Mouse (Mus musculus) testis, postnatal 10 days (tissue): ENCODE measurements at regions not wholly inside any gene's neighbourhood (a gene's known extent, or its start where the extent isn't known, plus 50 kb on each side); places are given as distances from the start of the nearest gene placed in this dataset.

Source experiments
- DNase-seq: peaks from one replicate; pipeline ENCODE4 v3.0.0; 2021; ENCODE audit warnings: low spot score

DNA sequence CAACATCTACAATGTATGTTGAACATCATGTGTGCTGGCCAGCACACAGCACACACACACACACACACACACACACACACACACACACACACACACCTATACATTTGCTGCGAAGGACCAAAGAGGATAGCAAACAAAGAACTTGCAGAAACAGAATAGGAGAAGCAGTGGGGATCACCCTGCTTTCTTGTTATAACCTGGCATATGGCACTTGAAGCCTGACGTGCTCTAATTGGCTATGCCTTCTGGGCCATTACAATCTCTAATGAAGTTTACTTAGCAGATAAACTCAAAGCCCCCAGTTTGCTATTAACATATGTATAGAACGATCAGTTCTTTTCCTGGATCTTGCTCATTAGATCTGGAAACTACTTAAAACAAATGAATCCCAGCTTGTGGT lies 407.2 kb downstream of the Ipmk start:
- DNase-seq = no peak

DNA sequence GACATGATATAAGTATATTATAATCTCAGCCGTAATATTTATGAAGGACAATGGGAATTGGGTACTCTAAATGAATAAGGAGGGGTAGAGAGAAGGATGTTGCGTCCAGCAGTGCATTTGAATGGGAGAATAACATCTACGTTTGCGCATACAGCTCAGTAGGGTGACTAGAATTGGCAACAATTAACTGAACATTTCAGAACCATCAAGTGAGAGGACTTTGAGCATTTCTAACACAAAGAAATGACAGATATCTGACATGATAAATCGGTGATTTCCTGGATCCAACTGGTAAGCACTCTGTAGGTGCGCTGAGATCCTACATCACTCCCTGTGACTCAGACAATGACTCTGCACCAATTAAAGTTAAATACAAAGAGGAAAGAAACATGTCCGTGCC lies 431.3 kb downstream of the Ipmk start:
- no peak for DNase-seq

DNA sequence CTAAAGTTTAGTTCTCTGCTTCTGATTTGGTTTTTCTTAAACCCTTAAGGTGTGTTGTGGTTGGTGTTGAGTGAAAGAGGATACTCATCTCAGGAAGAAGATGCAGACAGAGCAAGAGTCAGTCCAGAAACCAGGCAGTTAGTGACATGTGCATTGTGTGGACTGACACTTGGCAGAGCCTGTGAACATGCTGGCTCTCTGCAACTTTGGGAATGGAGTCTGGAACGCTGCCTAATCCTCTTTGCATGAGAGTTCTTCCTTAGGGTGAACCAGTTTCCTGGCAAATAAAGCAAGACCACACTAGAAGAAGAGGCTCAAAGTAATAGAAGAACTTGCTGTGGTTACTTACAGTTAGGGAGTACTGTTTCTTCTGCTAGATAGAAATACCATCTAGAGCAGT lies 441.7 kb downstream of the Ipmk start:
- DNase-seq = no peak

DNA sequence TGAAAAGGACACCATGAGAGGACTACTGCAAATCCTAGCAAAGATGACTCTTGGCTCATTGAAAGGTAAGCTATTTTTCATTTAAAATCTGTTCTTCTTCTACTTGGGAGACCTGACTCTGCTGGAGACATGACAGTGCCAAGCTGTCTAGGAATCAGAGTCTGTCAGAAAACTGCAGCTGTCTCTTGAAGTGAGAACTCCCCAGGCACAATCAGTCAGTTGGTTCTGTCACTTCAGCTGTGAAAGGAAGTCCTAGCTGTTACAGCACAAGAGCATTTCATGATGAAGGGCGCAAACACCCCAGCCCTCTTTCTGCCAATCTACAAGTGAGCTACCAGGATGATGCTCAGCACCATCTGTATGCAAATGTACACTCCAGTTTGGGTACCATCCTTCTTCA lies 442.4 kb downstream of the Ipmk start:
- DNase-seq = no peak

DNA sequence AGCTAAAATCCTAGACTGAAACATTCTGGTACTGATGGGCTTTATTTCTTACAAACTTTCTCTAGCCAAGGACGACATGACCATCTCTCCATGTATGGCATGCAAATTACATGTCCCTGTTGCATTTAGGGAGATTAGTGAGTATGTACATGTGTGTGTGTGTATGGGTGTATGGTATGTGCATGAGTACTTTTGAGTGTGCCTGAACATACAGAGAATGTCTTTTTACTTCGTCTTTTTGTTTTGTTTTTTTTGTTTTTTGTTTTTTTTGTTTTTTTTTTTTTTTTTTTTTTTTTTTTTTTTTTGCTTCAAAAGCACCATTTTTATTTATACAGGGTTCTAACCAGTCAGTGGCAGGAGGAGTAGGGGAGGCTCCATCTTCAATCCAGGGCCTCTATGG lies 451.1 kb downstream of the Ipmk start:
- DNase-seq = no peak

DNA sequence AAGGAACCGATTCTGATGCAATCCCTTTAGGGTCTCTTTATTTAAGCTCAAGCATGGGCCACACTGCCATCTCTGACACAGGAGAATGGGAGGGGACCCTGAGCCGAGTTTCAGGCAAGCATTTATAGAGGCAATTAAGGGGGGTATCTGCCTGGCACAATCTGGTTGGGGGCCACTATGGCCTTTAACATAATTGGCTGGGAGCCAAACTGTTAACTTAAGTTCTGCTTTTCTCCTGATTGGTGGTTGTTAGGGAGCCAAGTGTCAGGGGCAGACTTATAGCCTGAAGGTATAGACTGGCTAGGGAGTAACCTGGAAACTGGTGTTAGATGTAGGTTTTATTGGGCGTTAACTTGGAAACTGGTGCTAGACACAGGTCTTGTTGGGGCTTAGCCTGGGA lies 454.9 kb downstream of the Ipmk start:
- no peak for DNase-seq

DNA sequence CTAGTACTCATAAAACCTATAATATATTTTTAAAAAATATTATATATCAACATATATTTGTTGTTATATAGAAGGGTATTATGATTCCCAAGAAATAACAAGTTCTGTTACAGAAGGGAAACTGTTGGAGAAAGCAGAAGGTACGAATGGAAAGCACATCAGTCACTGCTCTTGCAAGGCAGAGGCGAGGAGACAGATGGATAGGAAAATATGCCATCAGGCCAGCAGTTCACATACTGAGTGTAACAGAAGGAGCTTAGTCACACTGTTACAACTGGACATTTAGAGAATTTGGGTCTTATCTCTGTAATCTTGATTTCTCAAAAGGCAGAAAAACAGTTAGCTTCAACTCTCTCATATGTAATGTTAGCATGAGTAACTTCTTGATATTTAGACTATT lies 485.1 kb downstream of the Ipmk start:
- no peak for DNase-seq

DNA sequence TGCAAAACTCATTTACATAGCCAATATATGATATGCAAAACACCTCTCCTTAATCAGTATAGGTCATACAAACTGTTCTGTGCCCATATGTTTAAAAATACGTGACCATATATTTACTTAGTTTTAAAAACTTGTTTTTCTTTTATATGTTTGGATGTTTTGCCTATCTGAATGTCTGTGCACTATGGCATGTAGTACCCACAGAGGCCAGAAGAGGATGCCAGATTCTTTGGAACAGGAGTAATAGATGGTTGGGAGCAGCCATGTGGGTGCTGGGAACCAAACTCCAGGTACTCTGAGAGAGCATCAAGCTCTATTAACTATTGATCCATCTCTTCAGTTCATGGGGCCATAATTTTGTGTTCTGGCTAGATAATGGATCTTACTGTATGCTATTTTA lies 487.5 kb downstream of the Ipmk start:
- no peak for DNase-seq

DNA sequence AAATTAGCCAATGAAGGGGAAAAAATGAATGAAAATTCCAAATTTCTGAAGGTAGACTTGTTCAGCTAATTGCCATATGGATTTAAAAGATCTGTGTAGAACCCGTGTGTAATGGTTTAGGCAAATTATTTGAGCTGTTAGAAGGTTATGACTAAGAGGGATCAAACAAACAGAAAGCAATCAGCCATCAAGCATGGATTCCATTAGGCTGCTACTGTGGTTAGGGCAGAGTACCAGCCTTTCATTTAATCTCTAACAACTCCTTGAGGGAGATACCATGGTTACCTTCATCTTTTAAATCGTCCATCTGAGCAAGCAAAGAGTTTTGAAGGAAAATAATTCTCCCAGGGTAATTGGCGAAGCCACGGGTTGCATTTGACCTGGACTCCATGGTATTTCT lies 509.5 kb downstream of the Ipmk start:
- DNase-seq = no peak

DNA sequence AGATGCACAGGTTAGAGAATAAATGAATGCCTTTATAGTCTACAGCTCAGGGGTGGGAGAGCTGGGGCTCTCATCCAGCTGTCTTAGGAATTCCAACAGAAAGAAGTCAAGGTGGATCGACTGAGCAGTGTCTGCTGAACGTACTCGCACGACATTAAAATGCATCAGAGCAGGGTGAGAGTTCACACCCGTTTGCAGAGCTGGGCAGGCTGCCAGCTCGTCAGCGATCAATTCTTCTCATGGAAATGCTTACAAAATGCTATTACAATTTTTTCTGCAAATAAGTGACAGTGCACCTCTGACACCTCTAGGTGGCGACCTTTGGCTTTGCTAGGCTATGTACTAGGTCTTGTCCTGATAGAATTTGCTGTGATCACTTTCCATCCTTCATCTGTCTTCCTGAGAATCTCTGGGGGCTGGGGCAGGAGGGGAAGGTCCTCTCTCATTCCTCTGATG lies 510.0 kb downstream of the Ipmk start:
- peak; percentile 47 for DNase-seq

DNA sequence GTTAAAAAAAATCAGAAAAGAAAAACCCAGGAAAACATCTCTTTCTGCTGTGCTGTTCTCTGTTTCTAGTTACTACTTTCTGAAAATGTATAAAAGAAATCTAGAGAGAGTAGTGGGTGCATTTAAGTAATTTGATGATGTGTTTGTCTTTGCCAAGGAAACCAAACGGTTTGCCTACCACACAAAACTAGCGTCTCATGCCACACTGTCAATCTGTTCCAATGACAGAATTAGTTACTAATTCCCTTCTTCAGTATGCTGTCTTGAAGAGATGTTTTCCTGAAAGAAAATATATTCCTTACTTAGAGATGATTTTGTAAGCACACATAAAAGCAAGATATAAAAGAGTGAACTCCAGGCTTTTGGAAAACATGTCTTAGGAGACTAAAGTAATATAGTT lies 546.2 kb downstream of the Ipmk start:
- DNase-seq = no peak

DNA sequence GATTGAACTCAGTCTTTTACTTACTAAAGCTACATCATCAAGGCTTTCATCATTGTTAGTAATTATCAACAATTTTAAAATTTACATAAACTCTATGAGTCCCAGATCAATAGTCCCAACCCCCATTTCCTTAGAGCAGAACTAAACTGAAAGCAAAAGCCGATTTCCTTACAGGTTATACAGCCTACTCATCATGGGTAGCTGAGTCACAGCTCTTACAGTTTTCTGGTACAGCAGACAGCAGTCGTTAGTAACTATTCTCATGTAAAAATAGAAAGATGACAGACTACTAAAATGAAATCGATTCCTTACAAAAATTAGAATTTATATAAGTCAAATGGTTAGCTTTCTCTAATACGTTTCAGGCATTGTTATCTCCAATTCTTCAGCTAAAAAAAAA lies 557.5 kb downstream of the Ipmk start:
- DNase-seq = no peak
